Mouse (Mus musculus) limb, embryonic 14.5 days (tissue): ENCODE data around the gene Gm20388. TPM values are rescaled to one million over a fixed set of nuclear protein-coding genes. Genes with fewer than 3 reads are reported as not detected.

ENCODE experiments used
- ATAC-seq: fragments of 200-750 bp; cut with Nextera tagmentation; 2 replicates; pipeline ENCODE4 v1.8.0; 2017; ENCODE audit warnings: low read depth, moderate number of reproducible peaks, moderate TSS enrichment; ENCODE audit not compliant: low FRiP score
- DNase-seq: peaks from one replicate; pipeline ENCODE4 v3.0.0-alpha.2; 2015; ENCODE audit warnings: low spot score
- H3K27ac ChIP-seq: fragments of 300-500 bp; sonication (generic); replicated peaks from 2 replicates; pipeline ENCODE4 v1.5.1; 2014; ENCODE audit warnings: low read depth, mild to moderate bottlenecking, low read length, moderate library complexity, mixed read lengths
- H3K27me3 ChIP-seq: fragments of 300-500 bp; sonication (generic); 2 replicates; pipeline ENCODE4 v1.6.1; 2014; ENCODE audit warnings: low read length, mixed read lengths; ENCODE audit not compliant: control insufficient read depth, insufficient read depth
- H3K36me3 ChIP-seq: fragments of 300-500 bp; sonication (generic); 2 replicates; pipeline ENCODE4 v1.6.1; 2014; ENCODE audit warnings: mild to moderate bottlenecking, low read length, moderate library complexity, mixed read lengths; ENCODE audit not compliant: control insufficient read depth, insufficient read depth
- H3K4me1 ChIP-seq: fragments of 300-500 bp; sonication (generic); 2 replicates; pipeline ENCODE4 v1.6.1; 2014; ENCODE audit warnings: antibody characterized with exemption, low read length, mixed read lengths; ENCODE audit not compliant: control insufficient read depth, insufficient read depth
- H3K4me2 ChIP-seq: fragments of 300-500 bp; sonication (generic); replicated peaks from 2 replicates; pipeline ENCODE4 v1.6.1; 2014; ENCODE audit warnings: low read depth, mild to moderate bottlenecking, low read length, moderate library complexity; ENCODE audit not compliant: severe bottlenecking
- H3K4me3 ChIP-seq: fragments of 300-500 bp; sonication (generic); replicated peaks from 2 replicates; pipeline ENCODE4 v1.5.1; 2014; ENCODE audit warnings: low read length
- H3K9ac ChIP-seq: fragments of 300-500 bp; sonication (generic); 2 replicates; pipeline ENCODE4 v1.6.1; 2014; ENCODE audit warnings: mild to moderate bottlenecking, low read depth, low read length, moderate library complexity; ENCODE audit not compliant: severe bottlenecking
- H3K9me3 ChIP-seq: fragments of 300-500 bp; sonication (generic); 2 replicates; pipeline ENCODE4 v1.6.1; 2016; ENCODE audit warnings: low read length; ENCODE audit not compliant: control insufficient read depth
- POLR2A ChIP-seq: fragments of 200-500 bp; IDR thresholded peaks from 2 replicates; pipeline ENCODE4 v1.8.0; 2012; ENCODE audit warnings: inconsistent platforms, mild to moderate bottlenecking, moderate library complexity, borderline replicate concordance; ENCODE audit not compliant: insufficient read depth, insufficient read length; ENCODE audit errors: extremely low read depth
- WGBS: fragments of 180-500 bp; shearing (Covaris S2); extraction: QIAGEN DNeasy Blood & Tissue Kit; methylation state at CpG from one replicate; pipeline ENCODE4 v1.1.7; 2014; 5-methylcytosine and 5-hydroxymethylcytosine counted together
- polyA plus RNA-seq, 2 experiments: library from polyadenylated mRNA; depleted of rRNA in 1 of 2; stranded (reverse) in 1 of 2; unstranded in 1 of 2; fragments of >200 nt; fragmentation: Nextera tagmentation in 1 of 2; extraction: Ambion mirVana in 1 of 2; gene quantifications; 2 replicates each; pipeline versions ENCODE4 v1.2.1 to v1.2.3; 2012 to 2014

Gm20388 gene
- polyA plus RNA-seq, 2 experiments: 1.9 to 49.9 TPM

DNA sequence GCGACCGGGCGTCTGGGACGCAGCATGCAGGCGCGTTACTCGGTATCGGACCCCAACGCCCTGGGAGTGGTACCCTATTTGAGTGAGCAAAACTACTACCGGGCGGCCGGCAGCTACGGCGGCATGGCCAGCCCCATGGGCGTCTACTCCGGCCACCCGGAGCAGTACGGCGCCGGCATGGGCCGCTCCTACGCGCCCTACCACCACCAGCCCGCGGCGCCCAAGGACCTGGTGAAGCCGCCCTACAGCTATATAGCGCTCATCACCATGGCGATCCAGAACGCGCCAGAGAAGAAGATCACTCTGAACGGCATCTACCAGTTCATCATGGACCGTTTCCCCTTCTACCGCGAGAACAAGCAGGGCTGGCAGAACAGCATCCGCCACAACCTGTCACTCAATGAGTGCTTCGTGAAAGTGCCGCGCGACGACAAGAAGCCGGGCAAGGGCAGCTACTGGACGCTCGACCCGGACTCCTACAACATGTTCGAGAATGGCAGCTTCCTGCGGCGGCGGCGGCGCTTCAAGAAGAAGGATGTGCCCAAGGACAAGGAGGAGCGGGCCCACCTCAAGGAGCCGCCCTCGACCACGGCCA, 1206.0 kb downstream of the Gm20388 start:
- peak overlapping the region; percentile 84 for H3K4me2 ChIP-seq
- ATAC-seq (peak; percentile 25; the same call in 1 of the 2 replicates), DNase-seq (no peak)
- TF ChIP-seq POLR2A: no peak
- peaks cover 66% of the 10 kb centered on the region for H3K27me3 ChIP-seq
- no peaks in the 10 kb centered on the region; the same call in 1 of the 2 replicates for H3K4me1 ChIP-seq
- WGBS: under 1% methylated on average over 53 of the region's 55 CpGs
- peaks cover 8% of the 10 kb centered on the region; the same call in 1 of the 2 replicates for H3K36me3 ChIP-seq
- H3K9ac ChIP-seq: peak overlapping the region; percentile 71
- H3K4me3 ChIP-seq: peak overlapping the region; percentile 62
- peak overlapping the region; percentile 84 for H3K27ac ChIP-seq
- no peaks in the 10 kb centered on the region for H3K9me3 ChIP-seq

DNA sequence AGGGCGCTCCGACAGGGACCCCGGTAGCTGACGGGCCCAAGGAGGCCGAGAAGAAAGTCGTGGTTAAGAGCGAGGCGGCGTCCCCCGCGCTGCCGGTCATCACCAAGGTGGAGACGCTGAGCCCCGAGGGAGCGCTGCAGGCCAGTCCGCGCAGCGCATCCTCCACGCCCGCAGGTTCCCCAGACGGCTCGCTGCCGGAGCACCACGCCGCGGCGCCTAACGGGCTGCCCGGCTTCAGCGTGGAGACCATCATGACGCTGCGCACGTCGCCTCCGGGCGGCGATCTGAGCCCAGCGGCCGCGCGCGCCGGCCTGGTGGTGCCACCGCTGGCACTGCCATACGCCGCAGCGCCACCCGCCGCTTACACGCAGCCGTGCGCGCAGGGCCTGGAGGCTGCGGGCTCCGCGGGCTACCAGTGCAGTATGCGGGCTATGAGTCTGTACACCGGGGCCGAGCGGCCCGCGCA, 1206.6 kb downstream of the Gm20388 start:
- no peak for TF ChIP-seq POLR2A
- peak overlapping the region; percentile 62 for H3K4me3 ChIP-seq
- DNase-seq (no peak), ATAC-seq (no peak)
- H3K9me3 ChIP-seq: no peaks in the 10 kb centered on the region
- H3K36me3 ChIP-seq: peaks cover 9% of the 10 kb centered on the region; the same call in 1 of the 2 replicates
- peaks cover 72% of the 10 kb centered on the region for H3K27me3 ChIP-seq
- no peaks in the 10 kb centered on the region; the same call in 1 of the 2 replicates for H3K4me1 ChIP-seq
- peak overlapping the region; percentile 84 for H3K27ac ChIP-seq
- peak overlapping the region; percentile 71 for H3K9ac ChIP-seq
- under 1% methylated on average over 39 of the region's 62 CpGs for WGBS
- H3K4me2 ChIP-seq: peak overlapping the region; percentile 84

DNA sequence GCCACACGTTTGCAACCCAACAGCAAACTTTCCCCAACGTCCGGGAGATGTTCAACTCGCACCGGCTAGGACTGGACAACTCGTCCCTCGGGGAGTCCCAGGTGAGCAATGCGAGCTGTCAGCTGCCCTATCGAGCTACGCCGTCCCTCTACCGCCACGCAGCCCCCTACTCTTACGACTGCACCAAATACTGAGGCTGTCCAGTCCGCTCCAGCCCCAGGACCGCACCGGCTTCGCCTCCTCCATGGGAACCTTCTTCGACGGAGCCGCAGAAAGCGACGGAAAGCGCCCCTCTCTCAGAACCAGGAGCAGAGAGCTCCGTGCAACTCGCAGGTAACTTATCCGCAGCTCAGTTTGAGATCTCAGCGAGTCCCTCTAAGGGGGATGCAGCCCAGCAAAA, 1207.3 kb downstream of the Gm20388 start:
- no peaks in the 10 kb centered on the region for H3K9me3 ChIP-seq
- no peak overlapping the region for H3K27ac ChIP-seq
- H3K9ac ChIP-seq: peak overlapping the region; percentile 71
- TF ChIP-seq POLR2A: no peak
- peaks cover 9% of the 10 kb centered on the region; the same call in 1 of the 2 replicates for H3K36me3 ChIP-seq
- ATAC-seq: no peak
- H3K4me2 ChIP-seq: peak overlapping the region; percentile 84
- H3K27me3 ChIP-seq: peaks cover 79% of the 10 kb centered on the region
- under 1% methylated on average over 28 of the region's 28 CpGs for WGBS
- peak overlapping the region; percentile 62 for H3K4me3 ChIP-seq
- no peak for DNase-seq
- H3K4me1 ChIP-seq: no peaks in the 10 kb centered on the region; the same call in 1 of the 2 replicates

DNA sequence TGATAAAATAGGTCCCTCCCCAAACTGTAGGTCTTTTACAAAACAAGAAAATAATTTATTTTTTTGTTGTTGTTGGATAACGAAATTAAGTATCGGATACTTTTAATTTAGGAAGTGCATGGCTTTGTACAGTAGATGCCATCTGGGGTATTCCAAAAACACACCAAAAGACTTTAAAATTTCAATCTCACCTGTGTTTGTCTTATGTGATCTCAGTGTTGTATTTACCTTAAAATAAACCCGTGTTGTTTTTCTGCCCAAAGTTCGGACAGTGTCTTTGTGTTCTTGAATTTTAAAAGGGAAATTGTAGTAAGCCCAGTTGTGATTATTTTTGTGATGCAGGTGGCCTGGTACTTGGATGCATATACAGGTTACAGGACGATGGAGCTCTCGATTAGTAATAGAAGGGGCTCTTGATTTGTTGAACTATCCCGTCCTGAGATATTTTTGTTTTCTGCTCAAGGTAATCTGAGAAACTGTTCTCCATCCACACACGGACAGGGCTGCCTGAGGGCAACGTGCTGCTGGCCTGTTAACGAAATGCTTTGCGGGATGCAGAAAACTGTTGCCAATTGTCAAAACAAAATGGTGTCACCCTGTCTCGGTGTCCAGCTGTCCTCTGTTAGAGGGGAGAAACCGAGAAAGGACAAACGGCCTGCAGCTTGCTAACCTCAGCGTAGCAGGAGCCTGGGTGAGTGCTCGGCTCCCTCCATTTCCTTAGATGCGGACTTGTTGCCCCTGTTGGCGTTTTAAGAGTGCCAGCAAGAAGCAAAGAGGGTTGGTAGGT, 1208.2 kb downstream of the Gm20388 start:
- WGBS: 4% methylated on average over 18 of the region's 18 CpGs
- no peak for ATAC-seq
- peaks cover 9% of the 10 kb centered on the region; the same call in 1 of the 2 replicates for H3K36me3 ChIP-seq
- no peak for DNase-seq
- no peaks in the 10 kb centered on the region for H3K4me1 ChIP-seq
- no peak overlapping the region for H3K27ac ChIP-seq
- peak overlapping the region; percentile 62 for H3K4me3 ChIP-seq
- peaks cover 83% of the 10 kb centered on the region for H3K27me3 ChIP-seq
- TF ChIP-seq POLR2A: no peak
- no peaks in the 10 kb centered on the region for H3K9me3 ChIP-seq
- H3K4me2 ChIP-seq: peak overlapping the region; percentile 84
- H3K9ac ChIP-seq: peak overlapping the region; percentile 71

DNA sequence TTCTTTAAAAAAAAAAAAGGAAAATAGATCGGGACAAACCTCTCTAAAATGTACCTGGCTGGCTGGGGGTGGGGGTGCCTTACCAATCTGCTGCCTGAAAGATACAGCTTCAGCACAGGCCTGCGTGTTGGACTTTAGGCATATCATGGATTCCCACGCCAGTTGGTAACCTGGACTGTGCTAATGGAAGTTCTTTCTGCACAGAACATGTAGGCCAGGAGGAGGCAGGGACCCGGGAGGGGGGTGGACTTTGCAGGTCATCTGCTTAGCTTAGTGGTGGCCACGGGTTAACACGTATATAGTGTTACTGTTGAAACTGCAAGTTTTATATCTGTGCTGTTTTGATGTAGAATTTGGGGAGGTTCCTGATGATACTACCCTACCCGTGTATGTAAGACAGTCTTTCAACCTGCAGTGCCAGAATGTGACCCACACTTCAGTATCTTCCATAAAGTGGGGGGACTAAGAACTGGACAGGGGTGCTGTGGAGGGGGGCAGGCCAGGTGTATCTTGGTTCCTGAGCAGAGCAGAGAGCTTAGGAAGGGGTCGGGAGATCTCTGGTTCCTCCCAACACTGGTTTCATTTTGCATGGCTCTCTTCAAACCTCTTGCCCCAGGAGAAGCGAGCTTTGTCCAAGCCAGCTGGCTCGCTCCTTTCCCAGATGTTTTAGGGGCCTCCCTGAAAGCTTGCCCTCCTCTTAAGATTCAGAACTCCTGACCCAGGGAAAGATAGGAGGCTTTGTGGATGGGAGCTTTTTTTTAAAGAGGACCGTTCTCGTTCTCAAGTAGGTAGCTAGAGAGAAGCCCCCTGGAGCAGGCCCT, 1209.2 kb downstream of the Gm20388 start:
- Histone ChIP-seq H3K27me3 (peaks cover 87% of the 10 kb centered on the region), H3K27ac (no peak overlapping the region), H3K9ac (peak overlapping the region; percentile 46), H3K4me1 (peaks cover 2% of the 10 kb centered on the region; the same call in 1 of the 2 replicates), H3K9me3 (no peaks in the 10 kb centered on the region), H3K4me2 (peak overlapping the region; percentile 84), H3K4me3 (peak overlapping the region; percentile 62), H3K36me3 (peaks cover 9% of the 10 kb centered on the region; the same call in 1 of the 2 replicates)
- TF ChIP-seq POLR2A: no peak
- 14% methylated on average over 12 of the region's 12 CpGs for WGBS
- ATAC-seq: no peak
- DNase-seq: no peak
